Mouse (Mus musculus): Measurements from ENCODE around the gene Zfp354b. TPM values are rescaled to one million over a fixed set of nuclear protein-coding genes. Genes with fewer than 3 reads are reported as not detected.

The Zfp354b gene
- total and polyA plus RNA-seq, 3 experiments, result not detected

DNA sequence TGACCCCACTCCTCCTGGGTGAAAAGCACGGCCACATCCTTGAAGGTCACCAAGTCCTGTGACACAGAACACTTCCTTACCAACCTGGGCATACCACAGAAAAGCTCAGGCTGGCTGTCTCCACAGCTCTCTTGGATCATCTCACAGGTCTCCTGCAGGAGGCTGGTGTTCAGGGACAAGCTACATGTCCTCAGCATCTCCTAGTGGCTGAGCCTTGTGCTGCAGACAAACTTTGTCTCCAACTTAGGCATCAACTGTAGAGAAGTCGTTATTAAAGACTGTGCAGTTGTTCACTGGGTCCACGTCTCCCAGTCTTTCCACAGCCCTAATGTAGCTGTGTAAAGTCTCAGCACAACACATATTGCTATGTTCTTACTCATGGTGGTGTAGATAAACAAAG lies 47.7 kb downstream of the Zfp354b start:
- Histone ChIP-seq H3K27me3 (replicated peaks) (peaks cover 53% of the 10 kb centered on the region), H3K9ac (ENCODE audit: insufficient read depth, low read depth) (no peak overlapping the region), H3K79me2 (replicated peaks; ENCODE audit: control insufficient read depth, extremely low read depth, insufficient read depth, poor library complexity, severe bottlenecking) (no peaks in the 10 kb centered on the region), H3K4me2 (ENCODE audit: insufficient read depth, low read depth, poor library complexity, severe bottlenecking) (no peak overlapping the region), H3K36me3 (replicated peaks in 1 of 2; ENCODE audit: control insufficient read depth in 1 of 2, insufficient read depth in 1 of 2, low read length in 1 of 2) (no peaks in the 10 kb centered on the region), H3K4me3 (replicated peaks in 1 of 3; ENCODE audit: low read depth in 2 of 3, low read length in 2 of 3, poor library complexity in 1 of 3) (no peak overlapping the region), H3K4me1 (ENCODE audit: control insufficient read depth in 1 of 2, insufficient read depth in 2 of 2) (no peaks in the 10 kb centered on the region), H3K27ac (ENCODE audit: insufficient read depth, low read depth) (no peak overlapping the region), H3K9me3 (replicated peaks; ENCODE audit: low read length) (peaks cover 6% of the 10 kb centered on the region)
- dilution Hi-C loops (cut with MboI; ENCODE audit: extremely low pct_ligation_motif_present, extremely low pct_unique_long_range_greater_than_20kb, low sequenced_read_pairs), result no loop called here
- peak; percentile 45 for DNase-seq (ENCODE audit: extremely low read depth)
- TF ChIP-seq RAD21 (IDR thresholded peaks at IDR 0.05; ENCODE audit: low read depth, low read length) (peak; percentile 85), MAZ (IDR thresholded peaks at IDR 0.05; ENCODE audit: low read depth, low read length) (no peak), SMC3 (IDR thresholded peaks at IDR 0.05; ENCODE audit: low read depth, low read length) (peak; percentile 82), CTCF (conservative IDR thresholded peaks at IDR 0.05 in 1 of 2, IDR thresholded peaks at IDR 0.05 in 1 of 2; ENCODE audit: low read depth in 2 of 2, low read length in 2 of 2) (peak; percentile 65 to 82)
- in situ Hi-C loops (cut with MboI; ENCODE audit: low pct_ligation_motif_present, low pct_unique_long_range_greater_than_20kb, low sequenced_read_pairs), result loop anchor here (5.0 kb wide), 1 partner anchor 81 kb away; no protein-coding TSS in a partner anchor

DNA sequence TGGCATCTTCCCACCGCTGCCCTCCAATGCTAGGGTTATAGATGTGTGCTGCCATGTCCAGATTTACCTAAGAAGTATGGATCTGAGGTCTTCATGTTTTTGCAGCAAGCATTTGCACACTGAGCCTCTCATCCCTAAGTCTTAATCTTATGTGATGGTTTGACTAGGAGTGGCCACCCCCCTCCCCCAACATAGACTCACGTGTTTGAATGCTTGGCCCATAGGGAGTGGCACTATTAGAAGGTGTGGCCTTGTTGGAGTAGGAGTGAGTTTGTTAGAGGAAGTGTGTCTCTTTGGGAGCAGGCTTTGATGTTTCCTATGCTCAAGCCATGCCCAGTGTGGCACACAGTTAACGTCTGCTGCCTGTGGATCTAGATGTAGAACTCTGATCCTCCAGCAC lies 52.8 kb downstream of the Zfp354b start:
- Histone ChIP-seq H3K27me3 (replicated peaks) (peaks cover 23% of the 10 kb centered on the region), H3K9me3 (replicated peaks; ENCODE audit: low read length) (peaks cover 21% of the 10 kb centered on the region), H3K36me3 (replicated peaks in 1 of 2; ENCODE audit: control insufficient read depth in 1 of 2, insufficient read depth in 1 of 2, low read length in 1 of 2) (no peaks in the 10 kb centered on the region), H3K9ac (ENCODE audit: insufficient read depth, low read depth) (no peak overlapping the region), H3K27ac (ENCODE audit: insufficient read depth, low read depth) (no peak overlapping the region), H3K4me1 (ENCODE audit: control insufficient read depth in 1 of 2, insufficient read depth in 2 of 2) (no peaks in the 10 kb centered on the region), H3K4me2 (ENCODE audit: insufficient read depth, low read depth, poor library complexity, severe bottlenecking) (no peak overlapping the region), H3K4me3 (replicated peaks in 1 of 3; ENCODE audit: low read depth in 2 of 3, low read length in 2 of 3, poor library complexity in 1 of 3) (no peak overlapping the region), H3K79me2 (replicated peaks; ENCODE audit: control insufficient read depth, extremely low read depth, insufficient read depth, poor library complexity, severe bottlenecking) (no peaks in the 10 kb centered on the region)
- no peak for TF ChIP-seq UBTF (IDR thresholded peaks at IDR 0.05; ENCODE audit: low read depth, low read length)
- no peak for TF ChIP-seq TBP (conservative IDR thresholded peaks at IDR 0.05; ENCODE audit: low read depth, low read length)
- TF ChIP-seq ZC3H11A (IDR thresholded peaks at IDR 0.05; ENCODE audit: low read depth, low read length), result no peak
- no peak for TF ChIP-seq SMC3 (IDR thresholded peaks at IDR 0.05; ENCODE audit: low read depth, low read length)
- no peak for TF ChIP-seq ELF1 (IDR thresholded peaks at IDR 0.05; ENCODE audit: low read depth, low read length)
- no peak for TF ChIP-seq POLR2AphosphoS2 (IDR thresholded peaks at IDR 0.05; ENCODE audit: low read depth, low read length)
- TF ChIP-seq ZMIZ1 (IDR thresholded peaks at IDR 0.05; ENCODE audit: low read depth, low read length), result no peak
- TF ChIP-seq PAX5 (IDR thresholded peaks at IDR 0.05; ENCODE audit: low read length), result no peak
- no peak for TF ChIP-seq MAFK (IDR thresholded peaks at IDR 0.05; ENCODE audit: insufficient replicate concordance, low read length)
- no peak for TF ChIP-seq MAX (IDR thresholded peaks at IDR 0.05; ENCODE audit: low read length)
- no peak for TF ChIP-seq RAD21 (IDR thresholded peaks at IDR 0.05; ENCODE audit: low read depth, low read length)
- TF ChIP-seq ZNF384 (IDR thresholded peaks at IDR 0.05; ENCODE audit: low read depth, low read length), result no peak
- no peak for TF ChIP-seq SIN3A (IDR thresholded peaks at IDR 0.05; ENCODE audit: low read length)
- TF ChIP-seq NRF1 (IDR thresholded peaks at IDR 0.05; ENCODE audit: low read depth, low read length), result no peak
- no peak for TF ChIP-seq E2F4 (IDR thresholded peaks at IDR 0.05; ENCODE audit: insufficient replicate concordance, low read depth, low read length)
- TF ChIP-seq RCOR1 (conservative IDR thresholded peaks at IDR 0.05; ENCODE audit: low read depth, low read length), result no peak
- no peak for TF ChIP-seq USF2 (conservative IDR thresholded peaks at IDR 0.05; ENCODE audit: low read depth, low read length)
- no peak for TF ChIP-seq MAZ (IDR thresholded peaks at IDR 0.05; ENCODE audit: low read depth, low read length)
- dilution Hi-C loops (cut with MboI; ENCODE audit: extremely low pct_ligation_motif_present, extremely low pct_unique_long_range_greater_than_20kb, low sequenced_read_pairs) (no loop called here), in situ Hi-C loops (cut with MboI; ENCODE audit: low pct_ligation_motif_present, low pct_unique_long_range_greater_than_20kb, low sequenced_read_pairs) (no loop called here)
- no peak for DNase-seq (ENCODE audit: extremely low read depth)

Other genes starting within 250 kb of the Zfp354b start
- gene Zfp354c, start 103.9 kb downstream of the Zfp354b start, total RNA-seq (2012; rRNA removed), result 1.1 and 1.4 TPM in 2 replicates
- gene Zfp354c, start 103.9 kb downstream of the Zfp354b start, total RNA-seq (2014; rRNA removed), result 1.9 and 2.1 TPM in 2 replicates
- 2.2 TPM in 2 replicates for gene Zfp354c, start 103.9 kb downstream of the Zfp354b start, polyA plus RNA-seq (2012; ENCODE audit: insufficient read length, low read depth)
- not detected in 2 replicates for gene Zfp879, start 90.1 kb downstream of the Zfp354b start, total RNA-seq (2012; rRNA removed)
- gene Zfp879, start 90.1 kb downstream of the Zfp354b start, total RNA-seq (2014; rRNA removed), result not detected in 2 replicates
- not detected in 2 replicates for gene Zfp879, start 90.1 kb downstream of the Zfp354b start, polyA plus RNA-seq (2012; ENCODE audit: insufficient read length, low read depth)
- 0.08 and 0.21 TPM in 2 replicates for gene Grm6, start 80.9 kb downstream of the Zfp354b start, total RNA-seq (2012; rRNA removed)
- 0.23 and 0.42 TPM in 2 replicates for gene Grm6, start 80.9 kb downstream of the Zfp354b start, total RNA-seq (2014; rRNA removed)
- 0.74 and 1.0 TPM in 2 replicates for gene Grm6, start 80.9 kb downstream of the Zfp354b start, polyA plus RNA-seq (2012; ENCODE audit: insufficient read length, low read depth)
- not detected in 2 replicates for gene Zfp454, start 44.0 kb downstream of the Zfp354b start, total RNA-seq (2012; rRNA removed)
- not detected in 2 replicates for gene Zfp454, start 44.0 kb downstream of the Zfp354b start, total RNA-seq (2014; rRNA removed)
- gene Zfp454, start 44.0 kb downstream of the Zfp354b start, polyA plus RNA-seq (2012; ENCODE audit: insufficient read length, low read depth), result not detected in 2 replicates
- not detected in 2 replicates for gene Zfp2, start 15.5 kb downstream of the Zfp354b start, total RNA-seq (2012; rRNA removed)
- not detected in 2 replicates for gene Zfp2, start 15.5 kb downstream of the Zfp354b start, total RNA-seq (2014; rRNA removed)
- not detected in 2 replicates for gene Zfp2, start 15.5 kb downstream of the Zfp354b start, polyA plus RNA-seq (2012; ENCODE audit: insufficient read length, low read depth)
- not detected in 2 replicates for gene 4933414I15Rik, start 12.1 kb upstream of the Zfp354b start, total RNA-seq (2012; rRNA removed)
- not detected in 2 replicates for gene 4933414I15Rik, start 12.1 kb upstream of the Zfp354b start, total RNA-seq (2014; rRNA removed)
- gene 4933414I15Rik, start 12.1 kb upstream of the Zfp354b start, polyA plus RNA-seq (2012; ENCODE audit: insufficient read length, low read depth), result not detected in 2 replicates
- gene Prop1, start 22.1 kb upstream of the Zfp354b start, total RNA-seq (2012; rRNA removed), result not detected in 2 replicates
- not detected in 2 replicates for gene Prop1, start 22.1 kb upstream of the Zfp354b start, total RNA-seq (2014; rRNA removed)
- gene Prop1, start 22.1 kb upstream of the Zfp354b start, polyA plus RNA-seq (2012; ENCODE audit: insufficient read length, low read depth), result not detected in 2 replicates
- not detected in 2 replicates for gene Olfr1378, start 34.9 kb upstream of the Zfp354b start, total RNA-seq (2012; rRNA removed)
- not detected in 2 replicates for gene Olfr1378, start 34.9 kb upstream of the Zfp354b start, total RNA-seq (2014; rRNA removed)
- not detected in 2 replicates for gene Olfr1378, start 34.9 kb upstream of the Zfp354b start, polyA plus RNA-seq (2012; ENCODE audit: insufficient read length, low read depth)
- gene Olfr1377, start 50.3 kb upstream of the Zfp354b start, total RNA-seq (2012; rRNA removed), result not detected in 2 replicates
- gene Olfr1377, start 50.3 kb upstream of the Zfp354b start, total RNA-seq (2014; rRNA removed), result not detected in 2 replicates
- gene Olfr1377, start 50.3 kb upstream of the Zfp354b start, polyA plus RNA-seq (2012; ENCODE audit: insufficient read length, low read depth), result not detected in 2 replicates
- gene Olfr51, start 72.0 kb upstream of the Zfp354b start, total RNA-seq (2012; rRNA removed), result not detected in 2 replicates
- gene Olfr51, start 72.0 kb upstream of the Zfp354b start, total RNA-seq (2014; rRNA removed), result not detected in 2 replicates
- gene Olfr51, start 72.0 kb upstream of the Zfp354b start, polyA plus RNA-seq (2012; ENCODE audit: insufficient read length, low read depth), result not detected in 2 replicates
- gene Olfr54, start 82.6 kb upstream of the Zfp354b start, total RNA-seq (2012; rRNA removed), result not detected in 2 replicates
- not detected in 2 replicates for gene Olfr54, start 82.6 kb upstream of the Zfp354b start, total RNA-seq (2014; rRNA removed)
- not detected in 2 replicates for gene Olfr54, start 82.6 kb upstream of the Zfp354b start, polyA plus RNA-seq (2012; ENCODE audit: insufficient read length, low read depth)
- gene Olfr1375, start 116.5 kb upstream of the Zfp354b start, total RNA-seq (2012; rRNA removed), result not detected in 2 replicates
- not detected in 2 replicates for gene Olfr1375, start 116.5 kb upstream of the Zfp354b start, total RNA-seq (2014; rRNA removed)
- not detected in 2 replicates for gene Olfr1375, start 116.5 kb upstream of the Zfp354b start, polyA plus RNA-seq (2012; ENCODE audit: insufficient read length, low read depth)
- not detected in 2 replicates for gene Zfp354a, start 127.6 kb upstream of the Zfp354b start, total RNA-seq (2012; rRNA removed)
- not detected in 2 replicates for gene Zfp354a, start 127.6 kb upstream of the Zfp354b start, total RNA-seq (2014; rRNA removed)
- gene Zfp354a, start 127.6 kb upstream of the Zfp354b start, polyA plus RNA-seq (2012; ENCODE audit: insufficient read length, low read depth), result not detected in 2 replicates

Measured in CH12.LX (cell line).